ENCODE assay signal across 18 mouse cellular contexts in the genomic region with DNA sequence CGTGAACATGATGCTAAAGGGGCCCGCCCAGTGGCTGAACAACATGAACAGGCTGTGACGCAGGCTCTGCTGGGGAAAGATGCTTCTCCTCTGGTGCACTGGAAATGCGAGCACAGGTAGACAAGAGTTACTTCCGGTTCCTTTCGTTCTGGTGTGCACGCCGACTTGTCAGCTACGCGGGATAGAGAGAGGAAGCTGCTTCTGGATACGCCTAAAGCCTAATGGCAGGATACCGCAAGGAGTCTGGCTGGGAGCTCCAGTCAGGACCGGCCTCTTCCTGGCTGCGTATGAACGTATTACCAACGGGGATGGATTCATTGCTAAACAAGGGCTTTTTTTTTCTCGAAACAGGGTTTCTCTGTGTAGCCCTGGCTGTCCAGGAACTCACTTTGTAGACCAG.
"Had no signal": no experiment of that assay in that cellular context is flagged by ENCODE, and none has a peak within 500 bp of the region (broad histone marks: within the 10 kb centered on the region; RNA-seq: fewer than 3 reads in every experiment).

No protein-coding gene starts in this region.

- H3K9me3 ChIP-seq: midbrain, embryonic 10.5 days; midbrain, embryonic 12.5 days; neural tube, embryonic 13.5 days; neural tube, embryonic 15.5 days had no signal

- ATAC-seq: midbrain, embryonic 16.5 days had no signal

- DNase-seq: lung, adult 18-20 months; lung, embryonic 14.5 days; lung, postnatal 10 days; lung, postnatal 4 days; midbrain, embryonic 14.5 days; right cerebral cortex, adult 18-20 months; right cerebral cortex, postnatal 25 days; right cerebral cortex, postnatal 4 days; spleen, adult 18-20 months; thymus, adult 18-20 months; thymus, postnatal 14 days; thymus, postnatal 36 days had no signal

- H3K9ac ChIP-seq: lung, embryonic 14.5 days; midbrain, embryonic 12.5 days; neural tube, embryonic 13.5 days; neural tube, embryonic 15.5 days had no signal

- H3K27ac ChIP-seq: midbrain, embryonic 10.5 days; midbrain, embryonic 12.5 days; neural tube, embryonic 13.5 days; neural tube, embryonic 15.5 days had no signal

- H3K4me1 ChIP-seq: midbrain, embryonic 10.5 days; midbrain, embryonic 12.5 days; neural tube, embryonic 15.5 days had no signal

- H3K27me3 ChIP-seq: midbrain, embryonic 12.5 days; neural tube, embryonic 13.5 days; neural tube, embryonic 15.5 days had no signal

- H3K4me2 ChIP-seq: lung, embryonic 14.5 days; midbrain, embryonic 12.5 days; neural tube, embryonic 13.5 days; neural tube, embryonic 15.5 days had no signal

- H3K4me3 ChIP-seq: midbrain, embryonic 10.5 days; midbrain, embryonic 12.5 days; myocyte; neural tube, embryonic 13.5 days; neural tube, embryonic 15.5 days had no signal
